ENCODE assay signal across 22 mouse cellular contexts in genomic region chr8:91371995-91372394, GRCm38 (mm10). TPM values are rescaled to one million over a fixed set of nuclear protein-coding genes. Genes with fewer than 3 reads are reported as not detected.
DNase-seq lines count a peak whose midpoint lies in the region; ATAC-seq lines count a peak whose summit lies in the region.
"Had no signal": no experiment of that assay in that cellular context is flagged by ENCODE, and none has a peak within 500 bp of the region (broad histone marks: within the 10 kb centered on the region; RNA-seq: fewer than 3 reads in every experiment).

No protein-coding gene starts in this region.

- H3K4me3 ChIP-seq in heart, embryonic 13.5 days: no peak overlapping the region
- H3K4me3 ChIP-seq: embryonic facial prominence, embryonic 15.5 days; forebrain, embryonic 10.5 days; hindbrain, embryonic 10.5 days; liver, embryonic 12.5 days; midbrain, embryonic 12.5 days; neural tube, embryonic 13.5 days; stomach, embryonic 15.5 days had no signal

- 12% methylated on average over 4 of the region's 4 CpGs for WGBS in heart, embryonic 13.5 days

- no peak for ATAC-seq in heart, embryonic 13.5 days (ENCODE audit: extremely low read depth, insufficient number of reproducible peaks, low FRiP score, low TSS enrichment)
- ATAC-seq: liver, embryonic 12.5 days had no signal

- no peak overlapping the region for H3K9ac ChIP-seq in heart, embryonic 13.5 days
- H3K9ac ChIP-seq: embryonic facial prominence, embryonic 15.5 days; liver, embryonic 12.5 days; lung, embryonic 14.5 days; midbrain, embryonic 12.5 days; neural tube, embryonic 13.5 days; stomach, embryonic 15.5 days had no signal

- no peaks in the 10 kb centered on the region for H3K9me3 ChIP-seq in heart, embryonic 13.5 days
- H3K9me3 ChIP-seq: embryonic facial prominence, embryonic 15.5 days; forebrain, embryonic 10.5 days; hindbrain, embryonic 10.5 days; liver, embryonic 12.5 days; midbrain, embryonic 12.5 days; neural tube, embryonic 13.5 days; stomach, embryonic 15.5 days had no signal

- peak; percentile 49 to 62 for DNase-seq in cerebellum, postnatal 14 days
- DNase-seq in cerebellum, postnatal 4 days (ENCODE audit: low spot score in 2 of 2): no peak
- DNase-seq in heart, adult 18-20 months: peak; percentile 75 to 79
- no peak for DNase-seq in heart, postnatal 25 days (ENCODE audit: low spot score)
- DNase-seq in heart, postnatal 4 days: peak; percentile 69
- no peak for DNase-seq in layer of hippocampus, adult 9-10 months (ENCODE audit: low spot score)
- DNase-seq: adrenal gland, postnatal 25 days; B cell, adult 2 months; kidney, adult 8-10 months; kidney, postnatal 36 days; lung, postnatal 4 days; spleen, adult 18-20 months; thymus, adult 2 months had no signal

- intact Hi-C loops in heart, postnatal 25 days (cut with DNase I): loop anchor here (5.0 kb wide), 1 partner anchor 40 kb away; no protein-coding TSS in a partner anchor

- H3K4me2 ChIP-seq in heart, embryonic 13.5 days: peak overlapping the region; percentile 40
- H3K4me2 ChIP-seq: embryonic facial prominence, embryonic 15.5 days; lung, embryonic 14.5 days; midbrain, embryonic 12.5 days; neural tube, embryonic 13.5 days; stomach, embryonic 15.5 days had no signal

- peak overlapping the region; percentile 59 for H3K27ac ChIP-seq in heart, embryonic 13.5 days (replicated peaks)
- H3K27ac ChIP-seq: embryonic facial prominence, embryonic 15.5 days; forebrain, embryonic 10.5 days; hindbrain, embryonic 10.5 days; liver, embryonic 12.5 days; midbrain, embryonic 12.5 days; neural tube, embryonic 13.5 days; stomach, embryonic 15.5 days had no signal

- H3K36me3 ChIP-seq in heart, embryonic 13.5 days: no peaks in the 10 kb centered on the region
- H3K36me3 ChIP-seq: embryonic facial prominence, embryonic 15.5 days; forebrain, embryonic 10.5 days; hindbrain, embryonic 10.5 days; liver, embryonic 12.5 days; midbrain, embryonic 12.5 days; neural tube, embryonic 13.5 days; stomach, embryonic 15.5 days had no signal

- no peaks in the 10 kb centered on the region for H3K27me3 ChIP-seq in heart, embryonic 13.5 days (replicated peaks)
- H3K27me3 ChIP-seq: embryonic facial prominence, embryonic 15.5 days; liver, embryonic 12.5 days; stomach, embryonic 15.5 days had no signal

- peaks cover 76% of the 10 kb centered on the region for H3K4me1 ChIP-seq in heart, embryonic 13.5 days

RNA-seq across cellular contexts. Expression of gene Fto, which starts 58.7 kb away (rescaled TPM):
- 10 to 100 TPM; 59.5 to 66.3 TPM for total RNA-seq in heart, adult 18-20 months (2021)
- 10 to 100 TPM; 65.9 to 67.1 TPM for total RNA-seq in heart, postnatal 25 days (2021)
- polyA plus RNA-seq in heart, embryonic 13.5 days (2015; fragmentation: Nextera tagmentation; extraction: Ambion mirVana): 64.3 and 66.0 TPM in 2 replicates
- 10 to 100 TPM; 81.5 to 87.0 TPM for total RNA-seq in heart, postnatal 4 days (2021)

RNA-seq across cellular contexts. Expression of gene Rpgrip1l, which starts 58.9 kb away (rescaled TPM):
- total RNA-seq in heart, adult 18-20 months (2021): 1 to 10 TPM; 4.6 to 6.1 TPM
- total RNA-seq in heart, postnatal 25 days (2021): 1 to 10 TPM; 3.8 to 5.1 TPM
- 6.2 and 6.9 TPM in 2 replicates for polyA plus RNA-seq in heart, embryonic 13.5 days (2015; fragmentation: Nextera tagmentation; extraction: Ambion mirVana)
- total RNA-seq in heart, postnatal 4 days (2021): 1 to 10 TPM; 3.5 to 4.9 TPM

Comparison
In these comparisons a context has a peak if more than half of its experiments do, and no peak if none do; other contexts are left out.
1. DNase-seq: peak in cerebellum, postnatal 14 days (2 of 2), heart, adult 18-20 months (2 of 2) and heart, postnatal 4 days (single experiment); none in cerebellum, postnatal 4 days (0 of 2), heart, postnatal 25 days (single experiment) and layer of hippocampus, adult 9-10 months (single experiment).